In genomic region chr3:96170976-96171545, GRCm38 (mm10) we compare ENCODE assay signal across 8 mouse cellular contexts. TPM values are rescaled to one million over a fixed set of nuclear protein-coding genes. Genes with fewer than 3 reads are reported as not detected.
DNase-seq lines count a peak whose midpoint lies in the region; ATAC-seq and TF ChIP-seq lines count a peak whose summit lies in the region.

No protein-coding gene starts in this region.

- H3K27me3 ChIP-seq in heart, embryonic 15.5 days: no peaks in the 10 kb centered on the region
- no peaks in the 10 kb centered on the region for H3K27me3 ChIP-seq in hindbrain, postnatal 0 days (ENCODE audit: insufficient read depth, low read length)
- no peaks in the 10 kb centered on the region for H3K27me3 ChIP-seq in neural tube, embryonic 12.5 days (replicated peaks)

- peaks cover 37% of the 10 kb centered on the region for H3K4me1 ChIP-seq in heart, embryonic 15.5 days (replicated peaks)
- peaks cover 11% of the 10 kb centered on the region for H3K4me1 ChIP-seq in hindbrain, postnatal 0 days (ENCODE audit: insufficient read depth, low read length)
- peaks cover 26% of the 10 kb centered on the region for H3K4me1 ChIP-seq in neural tube, embryonic 12.5 days

- WGBS in heart, embryonic 15.5 days: 46% methylated on average over 10 of the region's 10 CpGs
- 74% methylated on average over 10 of the region's 10 CpGs for WGBS in hindbrain, postnatal 0 days
- 78% methylated on average over 10 of the region's 10 CpGs for WGBS in neural tube, embryonic 12.5 days

- H3K4me2 ChIP-seq in heart, embryonic 15.5 days: peak overlapping the region; percentile 90
- H3K4me2 ChIP-seq in hindbrain, postnatal 0 days (ENCODE audit: low read depth, low read length): peak overlapping the region; percentile 98
- H3K4me2 ChIP-seq in neural tube, embryonic 12.5 days (replicated peaks): peak overlapping the region; percentile 95

- ATAC-seq in heart, embryonic 15.5 days (replicated peaks; ENCODE audit: insufficient number of reproducible peaks, insufficient read depth, low FRiP score, low read depth): no peak
- no peak for ATAC-seq in hindbrain, postnatal 0 days
- ATAC-seq in neural tube, embryonic 12.5 days (ENCODE audit: low FRiP score, low read depth): no peak
- ATAC-seq in frontal cortex, adult (ENCODE audit: low TSS enrichment): no peak

- no peak for DNase-seq in heart, postnatal 4 days
- peak; percentile 16 for DNase-seq in adipocyte (ENCODE audit: low spot score)
- DNase-seq in hindbrain, postnatal 0 days (ENCODE audit: low spot score): no peak
- no peak for DNase-seq in embryo, embryonic 9.5 days (ENCODE audit: extremely low spot score)
- DNase-seq in right cerebral cortex, postnatal 10 days (ENCODE audit: low spot score in 2 of 2): no peak

- TF ChIP-seq CTCF in hindbrain, postnatal 0 days (IDR thresholded peaks at IDR 0.05; ENCODE audit: low read depth): no peak

- peak overlapping the region; percentile 98 for H3K27ac ChIP-seq in heart, embryonic 15.5 days
- peak overlapping the region; percentile 99 for H3K27ac ChIP-seq in hindbrain, postnatal 0 days
- H3K27ac ChIP-seq in neural tube, embryonic 12.5 days: no peak overlapping the region

- no peaks in the 10 kb centered on the region for H3K9me3 ChIP-seq in heart, embryonic 15.5 days (replicated peaks)
- H3K9me3 ChIP-seq in hindbrain, postnatal 0 days (ENCODE audit: low read length): no peaks in the 10 kb centered on the region
- no peaks in the 10 kb centered on the region for H3K9me3 ChIP-seq in neural tube, embryonic 12.5 days

- H3K4me3 ChIP-seq in heart, embryonic 15.5 days: peak overlapping the region; percentile 79
- H3K4me3 ChIP-seq in hindbrain, postnatal 0 days (ENCODE audit: low read length): peak overlapping the region; percentile 95
- no peak overlapping the region; the same call in 1 of the 2 replicates for H3K4me3 ChIP-seq in neural tube, embryonic 12.5 days

- H3K36me3 ChIP-seq in heart, embryonic 15.5 days: peaks cover 20% of the 10 kb centered on the region
- H3K36me3 ChIP-seq in hindbrain, postnatal 0 days (ENCODE audit: insufficient read depth, low read length): peaks cover 17% of the 10 kb centered on the region
- peaks cover 25% of the 10 kb centered on the region for H3K36me3 ChIP-seq in neural tube, embryonic 12.5 days

- peak overlapping the region; percentile 80; the same call in 1 of the 2 replicates for H3K9ac ChIP-seq in heart, embryonic 15.5 days
- H3K9ac ChIP-seq in hindbrain, postnatal 0 days (replicated peaks; ENCODE audit: low read length): peak overlapping the region; percentile 89
- 0 out of 2 replicates have a peak overlapping the region, but pooled peaks have one; percentile 5 for H3K9ac ChIP-seq in neural tube, embryonic 12.5 days

RNA-seq across cellular contexts. Expression of gene Sf3b4, which starts 1.1 kb away (rescaled TPM):
- 71.2 and 96.8 TPM in 2 replicates for polyA plus RNA-seq in heart, embryonic 15.5 days (2015; fragmentation: Nextera tagmentation; extraction: Ambion mirVana)
- total RNA-seq in heart, postnatal 4 days (2021): 10 to 100 TPM; 34.1 to 36.8 TPM
- total RNA-seq in hindbrain, postnatal 0 days (2014; rRNA removed): 67.7 and 94.8 TPM in 2 replicates
- polyA plus RNA-seq in hindbrain, postnatal 0 days (2015; fragmentation: Nextera tagmentation; extraction: Ambion mirVana): 134 and 144 TPM in 2 replicates
- polyA plus RNA-seq in neural tube, embryonic 12.5 days (2016; fragmentation: Nextera tagmentation; extraction: Ambion mirVana): 165 and 183 TPM in 2 replicates

RNA-seq across cellular contexts. Expression of gene Mtmr11, which starts 9.3 kb away (rescaled TPM):
- 8.5 and 11.2 TPM in 2 replicates for polyA plus RNA-seq in heart, embryonic 15.5 days (2015; fragmentation: Nextera tagmentation; extraction: Ambion mirVana)
- total RNA-seq in heart, postnatal 4 days (2021): 1 to 10 TPM; 4.2 to 4.6 TPM
- 11.0 and 11.7 TPM in 2 replicates for total RNA-seq in hindbrain, postnatal 0 days (2014; rRNA removed)
- 11.4 and 14.0 TPM in 2 replicates for polyA plus RNA-seq in hindbrain, postnatal 0 days (2015; fragmentation: Nextera tagmentation; extraction: Ambion mirVana)
- polyA plus RNA-seq in neural tube, embryonic 12.5 days (2016; fragmentation: Nextera tagmentation; extraction: Ambion mirVana): 9.8 and 14.1 TPM in 2 replicates

RNA-seq across cellular contexts. Expression of gene Sv2a, which starts 9.9 kb away (rescaled TPM):
- 12.9 and 13.6 TPM in 2 replicates for polyA plus RNA-seq in heart, embryonic 15.5 days (2015; fragmentation: Nextera tagmentation; extraction: Ambion mirVana)
- 10 to 100 TPM; 19.3 to 20.6 TPM for total RNA-seq in heart, postnatal 4 days (2021)
- 133 and 136 TPM in 2 replicates for total RNA-seq in hindbrain, postnatal 0 days (2014; rRNA removed)
- polyA plus RNA-seq in hindbrain, postnatal 0 days (2015; fragmentation: Nextera tagmentation; extraction: Ambion mirVana): 138 and 151 TPM in 2 replicates
- 44.4 and 44.8 TPM in 2 replicates for polyA plus RNA-seq in neural tube, embryonic 12.5 days (2016; fragmentation: Nextera tagmentation; extraction: Ambion mirVana)

RNA-seq across cellular contexts. Expression of gene Bola1, which starts 48.4 kb away (rescaled TPM):
- polyA plus RNA-seq in heart, embryonic 15.5 days (2015; fragmentation: Nextera tagmentation; extraction: Ambion mirVana): 40.7 and 40.8 TPM in 2 replicates
- 10 to 100 TPM; 18.8 to 20.9 TPM for total RNA-seq in heart, postnatal 4 days (2021)
- 40.4 and 42.9 TPM in 2 replicates for total RNA-seq in hindbrain, postnatal 0 days (2014; rRNA removed)
- 62.1 and 63.0 TPM in 2 replicates for polyA plus RNA-seq in hindbrain, postnatal 0 days (2015; fragmentation: Nextera tagmentation; extraction: Ambion mirVana)
- 60.8 and 69.5 TPM in 2 replicates for polyA plus RNA-seq in neural tube, embryonic 12.5 days (2016; fragmentation: Nextera tagmentation; extraction: Ambion mirVana)

RNA-seq across cellular contexts. Expression of gene Hist2h2ab, which starts 48.6 kb away (rescaled TPM):
- polyA plus RNA-seq in heart, embryonic 15.5 days (2015; fragmentation: Nextera tagmentation; extraction: Ambion mirVana): 0.43 TPM in 1 of 2 replicates, not detected in the other
- total RNA-seq in heart, postnatal 4 days (2021): 10 to 100 TPM; 25.5 to 29.9 TPM
- 74.8 and 161 TPM in 2 replicates for total RNA-seq in hindbrain, postnatal 0 days (2014; rRNA removed)
- polyA plus RNA-seq in hindbrain, postnatal 0 days (2015; fragmentation: Nextera tagmentation; extraction: Ambion mirVana): not detected in 2 replicates
- 1.7 TPM in 1 of 2 replicates, not detected in the other for polyA plus RNA-seq in neural tube, embryonic 12.5 days (2016; fragmentation: Nextera tagmentation; extraction: Ambion mirVana)

Comparison
In these comparisons a context has a peak if more than half of its experiments do, and no peak if none do; other contexts are left out.
1. H3K9ac ChIP-seq: peak in every context shown above with its lines; median percentile 89 in hindbrain, postnatal 0 days; 80 in heart, embryonic 15.5 days; 5 in neural tube, embryonic 12.5 days.